Mouse (Mus musculus) heart, embryonic 10.5 days (tissue): ENCODE results near the gene Cfap54. TPM values are rescaled to one million over a fixed set of nuclear protein-coding genes. Genes with fewer than 3 reads are reported as not detected.

ENCODE experiments used
- DNase-seq: peaks from one replicate; pipeline ENCODE4 v3.0.0-alpha.2; 2017; ENCODE audit warnings: low spot score
- H3K27ac ChIP-seq: fragments of 300-500 bp; sonication (generic); 2 replicates; pipeline ENCODE4 v1.5.1; 2016; ENCODE audit warnings: mild to moderate bottlenecking
- H3K27me3 ChIP-seq: fragments of 300-500 bp; sonication (generic); 2 replicates; pipeline ENCODE4 v1.6.1; 2016; ENCODE audit warnings: mild to moderate bottlenecking; ENCODE audit not compliant: poor library complexity, insufficient read depth, severe bottlenecking
- H3K36me3 ChIP-seq: fragments of 300-500 bp; sonication (generic); 2 replicates; pipeline ENCODE4 v1.6.1; 2016; ENCODE audit warnings: mild to moderate bottlenecking, moderate library complexity
- H3K4me1 ChIP-seq: fragments of 300-500 bp; sonication (generic); 2 replicates; pipeline ENCODE4 v1.6.1; 2016; ENCODE audit warnings: mild to moderate bottlenecking
- H3K4me3 ChIP-seq: fragments of 300-500 bp; sonication (generic); 2 replicates; pipeline ENCODE4 v1.5.1; 2016; ENCODE audit warnings: mild to moderate bottlenecking, moderate library complexity
- H3K9me3 ChIP-seq: fragments of 300-500 bp; sonication (generic); 2 replicates; pipeline ENCODE4 v1.6.1; 2016; ENCODE audit warnings: mild to moderate bottlenecking, moderate library complexity
- WGBS: fragments of 180-500 bp; shearing (Covaris S2); methylation state at CpG from one replicate; pipeline ENCODE4 v1.1.7; 2016; 5-methylcytosine and 5-hydroxymethylcytosine counted together
- polyA plus RNA-seq: library from polyadenylated mRNA; unstranded; fragments of >200 nt; fragmentation: Nextera tagmentation; extraction: Ambion mirVana; gene quantifications from 2 replicates; pipeline ENCODE4 v1.2.1, GENCODE M21; 2016

Gene Cfap54
- polyA plus RNA-seq, 1 experiment from 2014 or later, result 0.11 TPM

GRCm38 (mm10) chr10:93090241-93090640 lies 8.8 kb upstream of the Cfap54 start:
- H3K36me3 ChIP-seq, result no peaks in the 10 kb centered on the region
- peaks cover 5% of the 10 kb centered on the region; the same call in 1 of the 2 replicates for H3K4me1 ChIP-seq
- no peaks in the 10 kb centered on the region for H3K27me3 ChIP-seq
- no peaks in the 10 kb centered on the region for H3K9me3 ChIP-seq
- H3K4me3 ChIP-seq, result no peak overlapping the region
- no peak overlapping the region for H3K27ac ChIP-seq
- DNase-seq, result no peak
- WGBS, result 76% methylated on average over 6 of the region's 6 CpGs

DNA sequence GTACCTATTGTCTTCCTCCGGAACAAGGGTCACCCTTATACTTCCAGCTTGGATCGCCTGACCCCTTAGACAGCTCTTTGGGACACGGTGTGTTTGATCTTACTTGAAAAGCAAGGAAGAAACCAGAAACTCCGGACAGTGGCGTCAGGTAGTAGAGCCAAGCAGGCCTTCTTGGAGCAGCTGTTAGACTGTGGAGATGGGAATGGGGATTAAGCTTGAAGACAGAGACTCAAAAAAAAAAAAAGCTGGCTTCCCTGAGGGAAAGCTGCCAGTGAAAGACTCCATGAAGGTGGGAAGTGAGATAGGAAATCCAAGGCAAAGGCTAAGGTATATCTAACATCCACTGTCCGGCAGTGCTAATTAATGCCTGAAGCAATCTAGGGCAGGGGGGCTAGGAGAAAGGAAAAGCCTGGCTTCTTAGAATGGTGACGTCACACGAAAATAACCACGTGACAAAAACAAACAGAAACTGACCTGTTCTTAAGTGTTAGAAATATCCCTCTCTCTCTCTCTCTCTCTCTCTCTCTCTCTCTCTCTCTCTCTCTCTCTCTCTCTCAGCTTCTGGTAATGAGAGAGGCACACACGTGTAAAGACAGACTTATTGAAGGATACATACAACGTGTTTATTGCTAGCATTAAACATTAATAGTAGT lies 7.1 kb upstream of the Cfap54 start:
- H3K9me3 ChIP-seq, result no peaks in the 10 kb centered on the region
- no peak overlapping the region for H3K27ac ChIP-seq
- DNase-seq, result no peak
- WGBS, result 62% methylated on average over 11 of the region's 11 CpGs
- no peak overlapping the region for H3K4me3 ChIP-seq
- no peaks in the 10 kb centered on the region for H3K27me3 ChIP-seq
- H3K36me3 ChIP-seq, result no peaks in the 10 kb centered on the region
- H3K4me1 ChIP-seq, result peaks cover 5% of the 10 kb centered on the region; the same call in 1 of the 2 replicates

DNA sequence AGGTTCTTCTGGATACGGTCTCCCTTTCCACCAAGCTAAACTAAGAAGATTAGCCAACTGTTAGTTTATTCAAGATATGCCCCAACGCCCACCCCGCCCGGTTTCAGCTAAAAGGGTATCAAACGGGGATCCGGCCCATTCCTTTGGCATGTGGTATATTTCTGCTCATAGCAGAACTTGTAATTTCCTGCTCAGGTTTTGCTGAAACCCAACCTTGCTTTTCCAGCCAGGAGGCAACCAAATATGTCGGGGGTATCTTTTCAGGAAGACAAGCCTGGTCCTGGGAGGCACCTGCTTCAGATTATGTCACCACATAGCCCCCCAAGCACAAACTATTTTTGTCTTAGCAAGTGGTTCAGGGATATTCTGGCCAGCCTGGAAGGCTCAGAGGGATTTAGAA lies 6.1 kb upstream of the Cfap54 start:
- H3K27ac ChIP-seq, result no peak overlapping the region
- no peaks in the 10 kb centered on the region for H3K36me3 ChIP-seq
- no peaks in the 10 kb centered on the region for H3K27me3 ChIP-seq
- peaks cover 5% of the 10 kb centered on the region; the same call in 1 of the 2 replicates for H3K4me1 ChIP-seq
- WGBS, result 76% methylated on average over 7 of the region's 7 CpGs
- no peaks in the 10 kb centered on the region for H3K9me3 ChIP-seq
- DNase-seq, result no peak
- no peak overlapping the region for H3K4me3 ChIP-seq

- 63% methylated on average over 8 of the region's 8 CpGs for WGBS
- Histone ChIP-seq H3K9me3 (no peaks in the 10 kb centered on the region), H3K27me3 (no peaks in the 10 kb centered on the region), H3K36me3 (no peaks in the 10 kb centered on the region), H3K4me1 (peaks cover 10% of the 10 kb centered on the region), H3K4me3 (no peak overlapping the region), H3K27ac (no peak overlapping the region)
- DNase-seq, result no peak
Measured at GRCm38 (mm10) chr10:93083963-93084340, 2.5 kb upstream of the Cfap54 start.

DNA sequence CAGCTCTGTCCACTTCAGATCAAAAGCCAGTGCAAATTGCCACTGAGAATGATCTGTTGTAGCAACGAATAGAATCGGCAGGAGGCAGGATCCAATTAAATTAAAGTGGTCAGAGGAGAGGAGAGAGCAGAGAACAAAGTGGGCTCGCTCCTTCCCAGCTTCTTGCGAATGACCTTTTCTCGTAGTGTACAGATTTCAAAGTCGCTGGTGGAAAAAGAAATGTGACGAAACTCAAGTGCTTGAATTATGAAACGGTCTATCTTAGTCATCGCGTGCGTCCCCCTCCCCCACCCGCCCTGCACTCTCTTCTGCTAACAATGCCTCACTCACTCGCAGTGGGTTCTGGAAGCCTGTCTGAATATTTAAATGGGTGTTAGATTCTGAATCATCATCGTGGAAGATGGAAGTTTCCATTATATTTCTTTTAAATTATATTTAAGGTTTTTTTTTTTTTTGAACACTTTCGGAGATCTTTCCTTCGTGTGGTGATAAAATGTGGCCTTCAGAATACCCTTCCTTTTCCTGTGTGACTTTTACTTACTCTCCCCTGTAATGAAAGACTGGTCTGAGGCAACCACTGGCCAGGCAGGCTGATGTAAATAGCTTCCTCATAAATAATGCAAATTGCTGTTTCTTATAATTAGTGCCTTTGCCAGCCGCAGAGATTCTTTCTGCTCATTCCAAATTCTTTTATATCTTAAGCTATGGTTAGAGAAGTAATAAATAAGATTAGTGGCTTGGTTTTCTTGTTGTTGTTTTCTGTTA lies 2.0 kb upstream of the Cfap54 start:
- H3K27me3 ChIP-seq, result no peaks in the 10 kb centered on the region
- 11% methylated on average over 17 of the region's 17 CpGs for WGBS
- no peaks in the 10 kb centered on the region for H3K9me3 ChIP-seq
- no peaks in the 10 kb centered on the region for H3K36me3 ChIP-seq
- H3K4me1 ChIP-seq, result peaks cover 10% of the 10 kb centered on the region
- no peak for DNase-seq
- H3K4me3 ChIP-seq, result peak overlapping the region; percentile 45
- peak overlapping the region; percentile 62 for H3K27ac ChIP-seq

DNA sequence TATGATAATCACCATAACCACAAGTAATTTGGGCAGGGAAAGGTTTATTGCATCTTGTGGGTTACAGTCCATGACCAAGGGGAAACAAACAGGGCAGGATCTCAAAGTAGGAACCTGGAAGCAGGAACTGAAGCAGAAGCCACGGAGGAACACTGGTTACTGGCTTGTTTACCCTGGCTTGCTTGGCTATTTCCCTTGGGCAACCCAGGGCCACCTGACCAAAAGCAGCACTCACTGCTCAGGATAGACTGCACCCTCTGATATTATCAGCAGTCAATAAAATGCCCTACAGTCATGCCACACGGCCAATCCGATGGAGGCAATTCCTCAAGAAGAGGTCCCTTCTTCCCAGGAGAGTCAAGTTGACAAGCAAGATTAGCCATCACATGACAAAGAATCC lies 1.9 kb downstream of the Cfap54 start:
- no peak for DNase-seq
- 82% methylated on average over 3 of the region's 3 CpGs for WGBS
- H3K27ac ChIP-seq, result no peak overlapping the region
- no peaks in the 10 kb centered on the region for H3K27me3 ChIP-seq
- H3K36me3 ChIP-seq, result no peaks in the 10 kb centered on the region
- H3K4me3 ChIP-seq, result no peak overlapping the region
- no peaks in the 10 kb centered on the region for H3K9me3 ChIP-seq
- H3K4me1 ChIP-seq, result peaks cover 5% of the 10 kb centered on the region

- no peak for DNase-seq
- H3K27ac ChIP-seq, result no peak overlapping the region
- WGBS, result 66% methylated on average over 11 of the region's 11 CpGs
Measured at GRCm38 (mm10) chr10:93077935-93078479, 3.4 kb downstream of the Cfap54 start.

GRCm38 (mm10) chr10:93076376-93076775 lies 5.0 kb downstream of the Cfap54 start:
- H3K36me3 ChIP-seq, result no peaks in the 10 kb centered on the region
- no peak overlapping the region for H3K4me3 ChIP-seq
- no peak overlapping the region for H3K27ac ChIP-seq
- H3K9me3 ChIP-seq, result no peaks in the 10 kb centered on the region
- 85% methylated on average over 9 of the region's 9 CpGs for WGBS
- H3K4me1 ChIP-seq, result peaks cover 5% of the 10 kb centered on the region
- no peak for DNase-seq
- no peaks in the 10 kb centered on the region for H3K27me3 ChIP-seq

More at GRCm38 (mm10) chr10:93077935-93078479, 3.4 kb downstream of the Cfap54 start:
- no peaks in the 10 kb centered on the region for H3K9me3 ChIP-seq
- H3K4me3 ChIP-seq, result no peak overlapping the region
- peaks cover 5% of the 10 kb centered on the region for H3K4me1 ChIP-seq
- H3K36me3 ChIP-seq, result no peaks in the 10 kb centered on the region
- H3K27me3 ChIP-seq, result no peaks in the 10 kb centered on the region

DNA sequence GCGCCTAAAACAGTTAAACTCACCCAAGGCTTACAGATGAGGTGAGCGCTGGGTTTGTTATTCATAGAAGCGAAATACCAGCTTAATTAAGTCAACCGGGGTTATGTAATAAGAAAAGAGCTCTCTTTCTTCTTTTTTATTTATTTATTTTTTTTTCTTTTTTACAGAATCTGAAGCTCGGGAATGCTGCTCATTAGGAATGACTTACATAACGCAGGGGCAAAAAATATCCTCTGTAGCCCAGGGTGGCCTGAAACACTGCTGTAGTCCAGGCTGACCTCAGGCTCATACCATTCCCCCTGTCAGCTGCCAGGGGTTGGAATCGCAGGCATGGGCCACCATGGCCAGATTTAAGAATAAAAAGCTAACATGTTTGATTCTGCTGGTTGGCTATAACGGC lies 5.6 kb downstream of the Cfap54 start:
- no peaks in the 10 kb centered on the region for H3K27me3 ChIP-seq
- WGBS, result 80% methylated on average over 8 of the region's 8 CpGs
- no peak for DNase-seq

GRCm38 (mm10) chr10:93072769-93073168 lies 8.6 kb downstream of the Cfap54 start:
- H3K9me3 ChIP-seq, result no peaks in the 10 kb centered on the region
- no peak for DNase-seq
- no peaks in the 10 kb centered on the region for H3K36me3 ChIP-seq
- 80% methylated on average over 2 of the region's 2 CpGs for WGBS
- no peaks in the 10 kb centered on the region for H3K27me3 ChIP-seq
- H3K4me1 ChIP-seq, result peaks cover 7% of the 10 kb centered on the region
- H3K4me3 ChIP-seq, result no peak overlapping the region
- H3K27ac ChIP-seq, result no peak overlapping the region

More for the DNA sequence above, 5.6 kb downstream of the Cfap54 start:
- Histone ChIP-seq H3K36me3 (no peaks in the 10 kb centered on the region), H3K27ac (no peak overlapping the region), H3K9me3 (no peaks in the 10 kb centered on the region), H3K4me1 (peaks cover under 1% of the 10 kb centered on the region; the same call in 1 of the 2 replicates), H3K4me3 (no peak overlapping the region)

GRCm38 (mm10) chr10:93071753-93072152 lies 9.7 kb downstream of the Cfap54 start:
- no peaks in the 10 kb centered on the region for H3K36me3 ChIP-seq
- WGBS, result 69% methylated on average over 3 of the region's 3 CpGs
- H3K27ac ChIP-seq, result no peak overlapping the region
- no peak for DNase-seq
- H3K4me1 ChIP-seq, result peaks cover 9% of the 10 kb centered on the region
- no peaks in the 10 kb centered on the region for H3K27me3 ChIP-seq
- no peaks in the 10 kb centered on the region for H3K9me3 ChIP-seq
- no peak overlapping the region for H3K4me3 ChIP-seq

GRCm38 (mm10) chr10:93070121-93070898 lies 11.1 kb downstream of the Cfap54 start:
- WGBS, result 63% methylated on average over 9 of the region's 9 CpGs
- Histone ChIP-seq H3K9me3 (no peaks in the 10 kb centered on the region), H3K27me3 (no peaks in the 10 kb centered on the region), H3K27ac (peak overlapping the region; percentile 76; the same call in 1 of the 2 replicates), H3K4me3 (no peak overlapping the region), H3K4me1 (peaks cover 9% of the 10 kb centered on the region), H3K36me3 (no peaks in the 10 kb centered on the region)
- DNase-seq, result no peak
